Mouse (Mus musculus): ENCODE results near the gene Fosb. TPM values are rescaled to one million over a fixed set of nuclear protein-coding genes. Genes with fewer than 3 reads are reported as not detected.

The Fosb gene
- total RNA-seq, 2 experiments from 2014 or later = 20.4 to 26.6 TPM

DNA sequence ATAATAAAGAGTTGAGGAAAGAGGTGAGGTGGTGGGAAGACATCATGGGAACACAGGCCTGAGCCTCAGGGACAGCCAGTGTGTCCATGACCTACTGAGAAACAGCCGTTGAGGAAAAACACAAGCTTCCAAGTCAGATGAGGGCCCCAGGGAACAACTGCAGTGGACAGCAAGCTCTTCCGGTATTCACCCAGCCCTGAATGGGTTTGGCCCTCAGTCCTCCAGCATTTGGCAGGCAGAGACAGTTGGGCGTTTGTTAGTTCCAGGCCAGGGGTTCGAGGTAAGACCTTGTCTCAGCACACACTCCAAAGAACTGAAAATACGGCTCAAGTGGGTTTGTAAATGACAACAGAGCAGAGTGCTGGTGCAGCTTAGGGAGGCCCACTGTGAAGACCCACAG lies 56.4 kb downstream of the Fosb start:
- no peak for DNase-seq (ENCODE audit: low spot score in 2 of 2)

Other genes starting within 250 kb of the Fosb start
- 100 to 1,000 TPM; 142 to 148 TPM for gene Dmwd, start 233.8 kb downstream of the Fosb start, total RNA-seq (2021)
- gene Dmpk, start 226.2 kb downstream of the Fosb start, total RNA-seq (2021) = 10 to 100 TPM; 30.2 to 43.1 TPM
- 1 to 10 TPM; 2.0 to 2.6 TPM for gene Six5, start 215.5 kb downstream of the Fosb start, total RNA-seq (2021)
- under 1 TPM in 1 of 2 experiments, not detected in 1; 0.27 TPM for gene Gm4969, start 191.7 kb downstream of the Fosb start, total RNA-seq (2021)
- 10 to 100 TPM; 15.0 to 15.4 TPM for gene Fbxo46, start 190.2 kb downstream of the Fosb start, total RNA-seq (2021)
- 10 to 100 TPM; 17.1 to 18.7 TPM for gene Qpctl, start 160.8 kb downstream of the Fosb start, total RNA-seq (2021)
- gene Snrpd2, start 160.3 kb downstream of the Fosb start, total RNA-seq (2021) = 10 to 100 TPM; 79.7 to 82.8 TPM
- gene Gipr, start 143.9 kb downstream of the Fosb start, total RNA-seq (2021) = 1 to 10 TPM; 1.3 to 1.4 TPM
- gene Eml2, start 133.6 kb downstream of the Fosb start, total RNA-seq (2021) = 100 to 1,000 TPM; 160 to 178 TPM
- 1 to 10 TPM; 1.3 to 1.4 TPM for gene Gpr4, start 97.5 kb downstream of the Fosb start, total RNA-seq (2021)
- 10 to 100 TPM; 41.3 to 42.6 TPM for gene Opa3, start 81.7 kb downstream of the Fosb start, total RNA-seq (2021)
- 10 to 100 TPM; 14.2 to 17.0 TPM for gene Vasp, start 38.2 kb downstream of the Fosb start, total RNA-seq (2021)
- gene Ppm1n, start 30.0 kb downstream of the Fosb start, total RNA-seq (2021) = not detected
- 10 to 100 TPM; 92.8 to 95.6 TPM for gene Rtn2, start 27.4 kb downstream of the Fosb start, total RNA-seq (2021)
- 10 to 100 TPM; 47.7 to 49.0 TPM for gene Ercc1, start 34.7 kb upstream of the Fosb start, total RNA-seq (2021)
- 10 to 100 TPM; 19.9 to 21.0 TPM for gene Cd3eap, start 49.4 kb upstream of the Fosb start, total RNA-seq (2021)
- 1 to 10 TPM; 6.3 to 7.8 TPM for gene Ppp1r13l, start 49.7 kb upstream of the Fosb start, total RNA-seq (2021)
- 10 to 100 TPM; 37.5 to 38.3 TPM for gene Ercc2, start 72.0 kb upstream of the Fosb start, total RNA-seq (2021)
- gene Klc3, start 94.1 kb upstream of the Fosb start, total RNA-seq (2021) = 1 to 10 TPM; 4.5 to 5.5 TPM
- gene Ckm, start 94.7 kb upstream of the Fosb start, total RNA-seq (2021) = not detected
- 10 to 100 TPM; 88.3 to 92.0 TPM for gene Mark4, start 148.8 kb upstream of the Fosb start, total RNA-seq (2021)
- gene Exoc3l2, start 153.3 kb upstream of the Fosb start, total RNA-seq (2021) = under 1 TPM; 0.38 to 0.59 TPM
- 1 to 10 TPM; 6.1 to 6.3 TPM for gene Bloc1s3, start 198.3 kb upstream of the Fosb start, total RNA-seq (2021)
- gene Trappc6a, start 198.3 kb upstream of the Fosb start, total RNA-seq (2021) = 10 to 100 TPM; 20.7 to 21.5 TPM
- gene Nkpd1, start 207.8 kb upstream of the Fosb start, total RNA-seq (2021) = under 1 TPM; 0.56 to 0.57 TPM